Mouse (Mus musculus): ENCODE measurements around the gene Olfr1391. TPM values are rescaled to one million over a fixed set of nuclear protein-coding genes. Genes with fewer than 3 reads are reported as not detected.

The Olfr1391 gene
- polyA plus RNA-seq, 1 experiment from 2014 or later = not detected

GRCm38 (mm10) chr11:49329686-49330085 lies 7.1 kb downstream of the Olfr1391 start:
- Histone ChIP-seq H3K4me2 (ENCODE audit: low read length) (no peak overlapping the region), H3K4me1 (ENCODE audit: control insufficient read depth, insufficient read depth, low read length) (no peaks in the 10 kb centered on the region), H3K36me3 (ENCODE audit: control insufficient read depth, insufficient read depth, low read length) (no peaks in the 10 kb centered on the region), H3K4me3 (replicated peaks; ENCODE audit: low read depth, low read length) (no peak overlapping the region), H3K9me3 (ENCODE audit: control insufficient read depth, low read length) (no peaks in the 10 kb centered on the region), H3K27ac (replicated peaks; ENCODE audit: low read depth, low read length) (no peak overlapping the region), H3K27me3 (ENCODE audit: control insufficient read depth, insufficient read depth, low read length) (no peaks in the 10 kb centered on the region), H3K9ac (replicated peaks; ENCODE audit: low read length) (no peak overlapping the region)
- DNase-seq (no peak), ATAC-seq (ENCODE audit: low FRiP score, low TSS enrichment) (no peak)
- 82% methylated on average over 1 of the region's 1 CpGs for WGBS

- no peak within 1 kb of the TSS for H3K9ac ChIP-seq (replicated peaks; ENCODE audit: low read length)
- no peak within 1 kb of the TSS for H3K4me2 ChIP-seq (ENCODE audit: low read length)
- H3K36me3 ChIP-seq (ENCODE audit: control insufficient read depth, insufficient read depth, low read length) = no peaks in the 10 kb centered on the region
- no peaks in the 10 kb centered on the region for H3K27me3 ChIP-seq (ENCODE audit: control insufficient read depth, insufficient read depth, low read length)
- DNase-seq (no peak), ATAC-seq (ENCODE audit: low FRiP score, low TSS enrichment) (no peak)
- no peak within 1 kb of the TSS for H3K4me3 ChIP-seq (replicated peaks; ENCODE audit: low read depth, low read length)
- H3K27ac ChIP-seq (replicated peaks; ENCODE audit: low read depth, low read length) = no peak within 1 kb of the TSS
- 85% methylated on average over 1 of the region's 1 CpGs for WGBS
- H3K4me1 ChIP-seq (ENCODE audit: control insufficient read depth, insufficient read depth, low read length) = no peaks in the 10 kb centered on the region
- H3K9me3 ChIP-seq (ENCODE audit: control insufficient read depth, low read length) = no peaks in the 10 kb centered on the region
These were observed 12.3 kb downstream of the Olfr1391 start, which contains the start of gene Olfr1390 for GRCm38 (mm10) chr11:49334888-49335287. Olfr1390 (plus strand) TSS chr11:49335188.

GRCm38 (mm10) chr11:49337150-49337832 lies 14.7 kb downstream of the Olfr1391 start:
- H3K36me3 ChIP-seq (ENCODE audit: control insufficient read depth, insufficient read depth, low read length) = no peaks in the 10 kb centered on the region
- no peak for ATAC-seq (ENCODE audit: low FRiP score, low TSS enrichment)
- H3K27ac ChIP-seq (replicated peaks; ENCODE audit: low read depth, low read length) = no peak overlapping the region
- no peak overlapping the region for H3K4me2 ChIP-seq (ENCODE audit: low read length)
- no peak for DNase-seq
- WGBS = 73% methylated on average over 4 of the region's 4 CpGs
- H3K9me3 ChIP-seq (ENCODE audit: control insufficient read depth, low read length) = no peaks in the 10 kb centered on the region
- no peak overlapping the region for H3K4me3 ChIP-seq (replicated peaks; ENCODE audit: low read depth, low read length)
- no peaks in the 10 kb centered on the region for H3K4me1 ChIP-seq (ENCODE audit: control insufficient read depth, insufficient read depth, low read length)
- no peaks in the 10 kb centered on the region for H3K27me3 ChIP-seq (ENCODE audit: control insufficient read depth, insufficient read depth, low read length)
- no peak overlapping the region for H3K9ac ChIP-seq (replicated peaks; ENCODE audit: low read length)

Other genes starting within 250 kb of the Olfr1391 start
- gene Ifi47, start 246.2 kb upstream of the Olfr1391 start, polyA plus RNA-seq (2014; fragmentation: Nextera tagmentation; extraction: Ambion mirVana) = 0.16 and 3.5 TPM in 2 replicates
- not detected in 2 replicates for gene Olfr1396, start 207.9 kb upstream of the Olfr1391 start, polyA plus RNA-seq (2014; fragmentation: Nextera tagmentation; extraction: Ambion mirVana)
- not detected in 2 replicates for gene Olfr1395, start 180.5 kb upstream of the Olfr1391 start, polyA plus RNA-seq (2014; fragmentation: Nextera tagmentation; extraction: Ambion mirVana)
- gene Olfr1394, start 168.4 kb upstream of the Olfr1391 start, polyA plus RNA-seq (2014; fragmentation: Nextera tagmentation; extraction: Ambion mirVana) = not detected in 2 replicates
- gene Btnl9, start 135.6 kb upstream of the Olfr1391 start, polyA plus RNA-seq (2014; fragmentation: Nextera tagmentation; extraction: Ambion mirVana) = not detected in 2 replicates
- 37.3 and 61.7 TPM in 2 replicates for gene Zfp62, start 119.5 kb upstream of the Olfr1391 start, polyA plus RNA-seq (2014; fragmentation: Nextera tagmentation; extraction: Ambion mirVana)
- gene Mgat1, start 78.6 kb upstream of the Olfr1391 start, polyA plus RNA-seq (2014; fragmentation: Nextera tagmentation; extraction: Ambion mirVana) = 27.0 and 27.9 TPM in 2 replicates
- gene Olfr1393, start 44.4 kb upstream of the Olfr1391 start, polyA plus RNA-seq (2014; fragmentation: Nextera tagmentation; extraction: Ambion mirVana) = 0.22 TPM in 1 of 2 replicates, not detected in the other
- gene Olfr1392, start 37.5 kb upstream of the Olfr1391 start, polyA plus RNA-seq (2014; fragmentation: Nextera tagmentation; extraction: Ambion mirVana) = 0.07 TPM in 1 of 2 replicates, not detected in the other
- gene Olfr10, start 18.0 kb upstream of the Olfr1391 start, polyA plus RNA-seq (2014; fragmentation: Nextera tagmentation; extraction: Ambion mirVana) = not detected in 2 replicates
- not detected in 2 replicates for gene Olfr1390, start 12.4 kb downstream of the Olfr1391 start, polyA plus RNA-seq (2014; fragmentation: Nextera tagmentation; extraction: Ambion mirVana)
- gene Olfr1389, start 100.3 kb downstream of the Olfr1391 start, polyA plus RNA-seq (2014; fragmentation: Nextera tagmentation; extraction: Ambion mirVana) = not detected in 2 replicates
- 0.09 TPM in 2 replicates for gene Olfr1388, start 113.9 kb downstream of the Olfr1391 start, polyA plus RNA-seq (2014; fragmentation: Nextera tagmentation; extraction: Ambion mirVana)
- not detected in 2 replicates for gene Olfr1387, start 132.6 kb downstream of the Olfr1391 start, polyA plus RNA-seq (2014; fragmentation: Nextera tagmentation; extraction: Ambion mirVana)
- not detected in 2 replicates for gene Olfr1386, start 142.3 kb downstream of the Olfr1391 start, polyA plus RNA-seq (2014; fragmentation: Nextera tagmentation; extraction: Ambion mirVana)
- gene Olfr1385, start 166.3 kb downstream of the Olfr1391 start, polyA plus RNA-seq (2014; fragmentation: Nextera tagmentation; extraction: Ambion mirVana) = not detected in 2 replicates
- gene Olfr1384, start 184.0 kb downstream of the Olfr1391 start, polyA plus RNA-seq (2014; fragmentation: Nextera tagmentation; extraction: Ambion mirVana) = not detected in 2 replicates
- gene Olfr1383, start 196.9 kb downstream of the Olfr1391 start, polyA plus RNA-seq (2014; fragmentation: Nextera tagmentation; extraction: Ambion mirVana) = not detected in 2 replicates
- not detected in 2 replicates for gene Olfr1382, start 205.5 kb downstream of the Olfr1391 start, polyA plus RNA-seq (2014; fragmentation: Nextera tagmentation; extraction: Ambion mirVana)
- gene Olfr1381, start 220.7 kb downstream of the Olfr1391 start, polyA plus RNA-seq (2014; fragmentation: Nextera tagmentation; extraction: Ambion mirVana) = not detected in 2 replicates
- not detected in 2 replicates for gene Olfr1380, start 234.1 kb downstream of the Olfr1391 start, polyA plus RNA-seq (2014; fragmentation: Nextera tagmentation; extraction: Ambion mirVana)

Measured in midbrain, embryonic 14.5 days (tissue).